Mouse (Mus musculus): ENCODE data around the gene Eppin.
A peak's percentile ranks its signal among the peaks of the same experiment; 100 is the strongest.
"Not testable (repeated sequence)": the region's sequence is repeated elsewhere in the genome, so short reads cannot be mapped to it uniquely, and the experiment has no call there.

Gene Eppin

DNA sequence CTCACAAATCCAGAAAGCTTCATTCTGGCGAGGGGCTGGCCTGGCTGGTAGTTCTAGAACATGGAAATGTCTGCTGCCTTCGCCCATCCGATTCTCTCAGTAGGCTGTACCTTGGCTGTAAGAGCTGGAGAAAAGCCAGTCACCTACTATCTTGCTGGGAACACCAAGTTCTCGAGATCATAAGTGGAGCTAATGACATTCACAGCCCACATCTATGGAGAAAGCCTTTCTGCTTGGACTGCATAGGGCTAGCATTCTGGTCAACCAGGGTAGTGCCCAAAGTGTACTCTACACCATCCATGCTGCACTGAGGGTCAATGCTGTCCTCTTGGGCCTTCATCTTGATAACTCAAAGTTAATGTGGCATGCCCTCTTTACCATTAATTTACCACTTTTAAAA lies at the start of gene Eppin:
Eppin (minus strand) TSS at position 101 of the 400 bp plus-strand sequence.
- no peak for DNase-seq (ENCODE audit: low spot score in 2 of 2)

DNA sequence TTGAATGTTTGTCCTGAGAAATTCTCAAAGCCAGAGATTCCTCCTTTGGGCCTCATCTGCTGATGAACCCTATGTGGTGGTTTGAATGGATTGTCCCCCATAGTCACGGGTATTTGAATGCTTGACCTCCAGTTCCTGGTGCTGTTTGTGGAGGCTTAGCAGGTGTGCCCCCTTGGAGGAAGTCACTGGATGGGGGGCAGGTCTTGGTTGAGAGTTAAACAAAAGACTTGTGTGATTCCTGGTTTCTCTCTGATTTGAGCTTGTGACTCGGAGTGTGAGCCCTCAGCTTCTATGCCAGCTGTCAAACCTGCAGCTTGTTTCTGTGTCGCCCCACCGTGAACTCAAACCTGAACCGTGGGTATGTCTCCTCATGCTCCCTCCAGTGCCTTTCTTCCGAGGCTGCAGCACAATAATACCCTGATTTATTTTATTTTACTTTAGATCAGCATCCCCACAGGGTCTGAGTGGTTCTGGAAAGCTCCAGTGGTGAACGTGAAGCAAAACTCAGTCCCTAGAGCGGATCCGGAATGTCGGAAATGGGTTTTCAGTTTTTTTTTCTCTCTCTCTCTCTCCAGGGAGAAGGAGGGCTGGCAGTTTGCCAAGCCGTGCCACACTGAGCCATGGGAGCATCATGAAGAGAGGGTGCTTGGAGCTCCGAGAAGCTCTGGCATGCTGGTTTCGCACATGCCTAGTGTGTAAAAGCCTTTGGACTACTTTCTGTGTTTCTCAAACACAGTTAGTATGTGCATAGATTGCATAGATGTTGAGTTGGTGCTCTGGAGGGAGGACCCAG lies 48.7 kb upstream of the Eppin start:
- no peak for DNase-seq (ENCODE audit: low spot score in 2 of 2)

GRCm38 (mm10) chr2:164641129-164641528 lies 47.7 kb upstream of the Eppin start:
- no peak for DNase-seq (ENCODE audit: low spot score in 2 of 2)

DNA sequence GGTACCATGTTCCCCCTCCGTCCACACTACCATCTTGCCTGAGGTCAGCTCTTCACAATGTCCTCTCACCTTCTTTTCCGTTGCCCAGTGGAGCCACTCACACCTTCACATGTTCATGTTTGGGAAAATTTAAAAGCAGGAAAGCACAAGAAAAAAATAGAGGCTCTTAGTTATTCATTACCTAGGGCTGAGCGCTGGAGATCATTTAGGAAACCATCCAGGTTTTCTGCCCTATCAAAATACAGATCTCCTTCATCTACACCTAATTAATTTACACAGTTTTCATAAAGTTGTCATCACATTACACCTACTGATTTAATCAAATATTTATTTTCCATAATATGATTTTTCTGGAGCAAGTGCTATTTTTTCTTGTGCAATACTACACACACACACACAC lies 45.3 kb upstream of the Eppin start, which contains the start of gene Wfdc16:
Wfdc16 (minus strand) TSS at position 101 of the 400 bp plus-strand sequence.
- DNase-seq (ENCODE audit: low spot score in 2 of 2) = no peak

GRCm38 (mm10) chr2:164635266-164635665 lies 41.9 kb upstream of the Eppin start:
- DNase-seq (ENCODE audit: low spot score in 2 of 2) = no peak

DNA sequence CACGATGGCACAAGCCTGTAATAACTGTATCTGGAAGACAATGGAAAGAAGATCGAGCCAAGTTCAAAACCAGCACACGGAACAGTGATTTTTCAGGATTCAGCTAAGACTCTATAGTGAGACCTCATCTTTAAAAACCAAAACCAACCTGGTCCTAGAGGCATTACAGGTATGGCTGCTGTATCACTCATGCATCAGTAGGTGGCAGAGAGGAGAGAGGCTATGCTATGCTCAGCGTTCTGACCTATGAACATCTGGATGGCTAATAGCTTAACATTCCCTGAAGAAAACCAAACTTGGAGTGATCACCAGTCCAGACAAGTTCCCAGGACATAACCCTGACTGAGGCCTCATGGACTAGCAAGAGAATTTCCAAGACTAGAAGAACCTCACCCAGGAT lies 28.4 kb upstream of the Eppin start:
- no peak for DNase-seq (ENCODE audit: low spot score in 2 of 2)

GRCm38 (mm10) chr2:164619050-164619449 lies 25.7 kb upstream of the Eppin start:
- DNase-seq (ENCODE audit: low spot score in 2 of 2) = no peak

DNA sequence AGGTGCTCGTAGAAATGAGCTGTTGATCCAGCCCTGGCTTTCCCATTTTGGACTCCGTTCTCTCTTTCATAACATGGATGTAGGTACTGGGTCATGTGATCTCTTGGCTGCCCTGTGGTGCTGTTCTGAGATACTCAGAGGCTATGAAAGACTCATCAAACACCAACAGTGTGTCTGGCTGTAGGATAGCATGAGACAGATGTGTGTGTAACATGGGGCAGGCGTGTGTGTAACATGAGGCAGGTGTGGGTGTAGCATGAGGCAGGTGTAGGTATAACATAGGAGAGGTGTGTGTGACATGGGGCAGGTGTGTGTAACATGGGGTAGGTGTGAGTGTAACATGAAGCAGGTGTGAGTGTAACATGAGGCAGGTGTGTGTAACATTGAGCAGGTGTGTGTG lies 22.0 kb upstream of the Eppin start:
- peak in 1 of 2 experiments; percentile 36 for DNase-seq (ENCODE audit: low spot score in 2 of 2)

DNA sequence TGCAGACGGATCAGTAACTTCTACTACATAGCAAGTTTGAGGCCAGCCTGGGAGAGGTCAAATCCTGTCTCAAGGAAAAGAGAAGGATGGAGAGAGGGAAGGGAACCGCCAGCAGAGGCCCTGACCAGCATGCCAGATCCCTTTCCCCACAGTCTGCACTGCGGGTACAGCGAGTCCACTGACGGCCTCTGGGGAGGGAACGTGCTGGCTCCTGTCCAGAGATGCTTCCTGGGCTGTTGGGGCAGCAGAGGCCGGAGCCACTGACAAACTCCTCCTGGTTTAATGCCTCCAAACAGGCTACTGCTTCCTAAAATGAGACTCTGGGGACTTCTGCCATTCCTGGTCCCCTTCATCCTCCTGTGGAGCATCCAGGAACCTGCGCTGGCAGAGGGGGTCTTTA lies 20.1 kb upstream of the Eppin start, which contains the start of the genes Wfdc6b and Wfdc8:
Wfdc6b (plus strand) TSS at position 52 of the 400 bp plus-strand sequence.
Wfdc8 (minus strand) TSS at position 156 of the 400 bp plus-strand sequence.
- peak; percentile 65 to 71 for DNase-seq (ENCODE audit: low spot score in 2 of 2)

- no peak for DNase-seq (ENCODE audit: low spot score in 2 of 2)
These were observed 15.4 kb upstream of the Eppin start for GRCm38 (mm10) chr2:164608781-164609180.

- DNase-seq (ENCODE audit: low spot score in 2 of 2) = no peak
These were observed 11.0 kb upstream of the Eppin start for GRCm38 (mm10) chr2:164604411-164604810.

DNA sequence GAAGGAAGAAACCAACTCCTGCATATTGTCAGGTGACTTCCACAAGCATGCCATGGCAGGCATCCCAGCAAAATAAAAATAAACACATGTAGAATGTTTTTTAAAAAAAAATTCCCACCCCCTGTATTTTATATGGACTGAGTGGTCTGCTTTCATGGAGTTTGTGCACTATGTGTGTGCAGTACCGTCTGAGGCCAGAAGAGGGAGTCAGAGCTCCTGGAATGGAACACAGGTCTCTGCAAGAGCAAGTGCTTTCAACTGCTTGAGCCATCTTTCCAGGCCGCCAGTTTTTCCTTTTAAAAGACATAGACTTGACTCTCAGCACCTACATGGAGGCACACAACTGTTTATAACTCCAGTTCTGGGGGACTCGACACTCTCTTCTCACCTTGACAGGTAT lies 10.1 kb upstream of the Eppin start:
- DNase-seq (ENCODE audit: low spot score in 2 of 2) = no peak

- no peak for DNase-seq (ENCODE audit: low spot score in 2 of 2)
These were observed 6.8 kb upstream of the Eppin start for GRCm38 (mm10) chr2:164600179-164600578.

- no peak for DNase-seq (ENCODE audit: low spot score in 2 of 2)
These were observed 1.4 kb downstream of the Eppin start for GRCm38 (mm10) chr2:164592014-164592413.

DNA sequence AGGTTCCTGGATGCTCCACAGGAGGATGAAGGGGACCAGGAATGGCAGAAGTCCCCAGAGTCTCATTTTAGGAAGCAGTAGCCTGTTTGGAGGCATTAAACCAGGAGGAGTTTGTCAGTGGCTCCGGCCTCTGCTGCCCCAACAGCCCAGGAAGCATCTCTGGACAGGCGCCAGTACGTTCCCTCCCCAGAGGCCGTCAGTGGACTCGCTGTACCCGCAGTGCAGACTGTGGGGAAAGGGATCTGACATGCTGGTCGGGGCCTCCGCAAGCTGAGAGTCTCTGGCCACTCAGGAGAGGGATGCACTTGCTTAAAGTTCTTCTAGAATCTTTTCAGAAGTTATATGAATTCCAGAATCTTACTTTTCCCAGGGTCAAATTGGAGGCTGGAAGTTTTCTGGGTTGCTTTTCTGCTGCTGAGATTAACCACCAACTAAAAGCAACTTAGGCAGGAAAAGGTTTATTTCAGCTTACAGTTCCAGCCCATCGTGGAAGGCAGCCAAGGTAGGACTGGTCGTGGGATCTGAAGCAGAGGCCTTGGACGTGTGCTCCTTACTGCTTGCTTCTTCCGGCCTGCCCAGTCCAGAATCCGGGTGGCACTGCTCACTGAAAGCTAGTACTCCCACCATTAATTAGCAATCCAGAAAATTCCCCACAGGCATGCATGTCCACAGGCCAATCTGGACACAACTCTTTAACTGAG lies 8.2 kb downstream of the Eppin start, which contains the start of gene Wfdc6a:
Wfdc6a (minus strand) TSS at position 423 of the 701 bp plus-strand sequence.
- not testable (repeated sequence) for DNase-seq (ENCODE audit: low spot score in 2 of 2)

- not testable (repeated sequence) for DNase-seq (ENCODE audit: low spot score in 2 of 2)
These were observed 20.0 kb downstream of the Eppin start, which contains the start of gene Spint3 for GRCm38 (mm10) chr2:164573359-164573758. Gene Spint3, minus strand, starts transcription at chr2:164573459.

DNA sequence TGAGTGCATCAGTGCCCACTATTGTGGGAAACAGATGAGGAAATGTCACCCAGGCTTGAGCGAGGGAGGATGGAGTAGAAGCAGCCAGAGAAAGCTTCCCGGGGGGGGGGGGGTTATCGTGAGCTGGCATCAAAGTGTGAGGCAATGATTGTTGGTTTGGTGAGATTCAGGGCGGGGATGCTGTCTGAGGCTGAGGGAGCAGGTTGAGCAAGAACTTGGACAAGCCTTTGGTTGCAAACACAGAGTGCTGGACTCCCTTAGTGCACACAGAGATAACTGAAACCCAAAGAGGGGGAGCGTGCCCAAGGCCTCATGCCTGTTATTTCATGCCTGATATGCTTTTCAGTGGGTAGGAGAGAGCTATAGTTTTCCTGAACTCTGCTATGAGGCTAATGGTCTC lies 25.9 kb downstream of the Eppin start:
- no peak for DNase-seq (ENCODE audit: low spot score in 2 of 2)

- DNase-seq (ENCODE audit: low spot score in 2 of 2) = no peak
These were observed 26.4 kb downstream of the Eppin start for GRCm38 (mm10) chr2:164566997-164567396.

- DNase-seq (ENCODE audit: low spot score in 2 of 2) = no peak
These were observed 29.0 kb downstream of the Eppin start for GRCm38 (mm10) chr2:164564346-164564745.

DNA sequence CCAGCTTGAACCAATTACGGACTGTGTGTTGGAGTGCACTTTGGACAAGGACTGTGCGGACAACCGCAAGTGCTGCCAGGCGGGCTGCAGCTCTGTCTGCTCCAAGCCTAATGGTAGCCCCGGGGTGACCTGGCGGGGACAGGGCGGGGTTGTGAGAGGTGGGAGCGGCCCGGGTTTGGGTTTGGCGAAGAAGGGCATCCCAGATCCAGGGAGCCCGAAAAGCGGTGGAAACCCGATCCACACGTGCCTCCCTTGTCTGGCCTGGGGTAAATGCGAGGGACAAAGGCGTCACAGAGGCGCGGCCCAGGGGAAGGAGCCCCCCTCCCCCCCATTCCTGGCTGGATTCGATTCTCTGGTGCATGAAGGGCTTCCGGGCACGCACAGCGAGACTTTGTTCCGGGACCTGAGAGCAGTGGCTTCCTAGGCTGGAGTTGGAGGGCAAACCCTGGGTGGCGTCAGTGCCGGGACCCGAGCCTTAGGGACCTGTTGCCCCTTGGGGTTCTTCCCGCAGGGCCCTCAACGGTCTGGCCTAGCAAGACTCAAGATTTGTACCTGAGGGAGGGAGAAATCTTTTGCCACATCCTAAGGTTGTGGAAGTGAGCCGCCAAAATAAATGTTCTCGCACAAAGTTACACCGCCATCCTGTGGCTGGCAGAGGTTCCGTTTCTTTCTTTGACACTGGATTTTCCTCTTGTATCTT lies 29.9 kb downstream of the Eppin start:
- DNase-seq (ENCODE audit: low spot score in 2 of 2) = peak in 1 of 2 experiments; percentile 44

DNA sequence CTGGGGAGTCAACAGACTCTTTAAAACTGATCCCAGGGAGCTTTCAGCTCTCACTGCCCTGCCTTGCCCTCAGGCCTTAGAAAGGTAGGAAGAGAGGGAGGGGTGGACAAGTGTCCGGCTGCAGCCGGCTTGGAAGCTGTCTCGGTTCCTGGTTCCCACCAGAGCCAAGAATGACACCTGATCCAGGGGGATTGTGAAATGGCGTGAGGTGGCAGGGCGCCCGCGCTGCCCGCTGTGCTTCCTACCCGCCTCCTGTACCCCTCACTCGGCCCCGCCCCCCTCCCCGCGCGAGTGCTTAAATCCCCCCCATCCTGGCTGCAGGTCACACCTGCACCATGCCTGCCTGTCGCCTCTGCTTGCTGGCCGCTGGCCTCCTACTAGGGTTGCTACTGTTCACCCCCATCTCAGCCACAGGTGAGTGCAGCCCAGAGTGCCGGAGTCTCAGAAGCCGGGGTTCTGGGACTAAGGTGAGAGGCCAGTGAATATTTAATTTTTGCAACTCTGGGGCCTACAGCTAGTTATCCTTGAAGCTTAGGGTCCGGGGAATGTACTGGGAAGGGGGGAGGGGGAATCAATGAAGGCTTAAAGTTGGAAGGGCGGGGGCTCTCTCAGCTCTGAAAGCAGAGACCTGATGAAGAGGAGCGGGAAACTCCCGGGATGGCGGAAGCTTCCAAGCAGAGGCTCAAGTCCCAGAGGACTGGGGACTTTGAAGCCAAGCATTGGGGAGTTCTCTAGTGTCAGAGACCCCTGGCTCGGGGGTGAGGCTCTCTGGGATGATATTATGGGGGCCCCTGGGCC lies 30.8 kb downstream of the Eppin start, which contains the start of gene Wfdc2:
Wfdc2 (plus strand) TSS at position 23 of the 798 bp plus-strand sequence.
- peak in 1 of 2 experiments; percentile 32 for DNase-seq (ENCODE audit: low spot score in 2 of 2)

Data from urinary bladder, postnatal 4 days (tissue).